Mouse (Mus musculus) MN1 (cell line): Measurements from ENCODE around the gene Slc17a5.
"Not testable (repeated sequence)": the region's sequence is repeated elsewhere in the genome, so short reads cannot be mapped to it uniquely, and the experiment has no call there.

Experiments used
- DNase-seq: peaks from one replicate; pipeline ENCODE4 v3.0.0-alpha.2; 2016; ENCODE audit warnings: low spot score

Slc17a5 gene

DNA sequence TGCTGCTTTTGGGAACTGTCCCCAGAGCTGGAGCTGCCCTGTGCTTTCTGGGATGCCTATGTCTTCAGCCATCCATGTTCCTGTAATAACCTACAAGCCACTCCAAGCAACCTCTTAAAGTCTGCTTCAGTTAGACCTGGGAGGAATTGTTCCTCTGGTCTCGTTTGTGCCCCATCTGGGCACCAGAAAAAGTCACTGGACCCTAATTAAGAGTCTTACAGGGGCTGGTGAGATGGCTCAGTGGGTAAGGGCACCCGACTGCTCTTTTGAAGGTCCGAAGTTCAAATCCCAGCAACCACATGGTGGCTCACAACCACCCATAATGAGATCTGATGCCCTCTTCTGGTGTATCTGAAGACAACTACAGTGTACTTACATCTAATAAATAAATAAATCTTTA, 70.6 kb downstream of the Slc17a5 start:
- not testable (repeated sequence) for DNase-seq

- peak; percentile 52 for DNase-seq
These were observed 71.7 kb downstream of the Slc17a5 start for GRCm38 (mm10) chr9:78516125-78516524.

GRCm38 (mm10) chr9:78514681-78515080, 73.2 kb downstream of the Slc17a5 start:
- no peak for DNase-seq

- no peak for DNase-seq
These were observed 73.9 kb downstream of the Slc17a5 start for GRCm38 (mm10) chr9:78513776-78514500.

GRCm38 (mm10) chr9:78511705-78512104, 76.1 kb downstream of the Slc17a5 start:
- DNase-seq, result no peak

DNA sequence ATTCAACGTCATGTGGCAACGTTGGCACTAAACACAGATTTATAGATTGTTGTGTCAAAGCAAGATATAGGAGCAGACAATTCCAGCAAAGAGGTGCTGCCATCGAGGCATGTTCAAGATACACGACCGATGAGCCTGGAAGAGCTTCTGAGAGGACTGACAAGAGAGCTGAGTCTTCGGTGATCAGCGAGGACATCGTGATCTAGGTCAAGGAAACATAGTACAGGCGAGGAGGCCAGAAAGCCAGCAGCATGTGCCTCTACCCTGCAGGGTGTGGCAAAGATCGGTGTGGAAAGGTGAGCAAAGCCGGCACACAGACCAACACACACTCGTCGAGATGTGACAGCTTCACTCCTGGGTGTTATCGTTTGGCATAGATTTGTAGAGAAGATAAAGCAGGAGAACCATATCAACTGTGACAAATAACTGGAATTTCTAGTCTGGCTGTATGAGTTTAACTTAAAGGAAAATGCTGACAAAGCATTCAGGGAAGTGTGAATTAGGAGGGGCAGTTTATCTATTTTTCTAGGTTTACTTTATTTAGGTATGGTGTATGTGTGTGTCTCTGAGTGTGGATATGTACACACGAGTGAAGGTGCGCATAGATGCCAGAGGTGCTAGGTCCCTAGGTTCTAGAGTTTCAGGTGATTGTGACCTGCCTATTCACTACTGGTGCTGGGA, 79.6 kb downstream of the Slc17a5 start:
- no peak for DNase-seq

GRCm38 (mm10) chr9:78506722-78507077, 81.1 kb downstream of the Slc17a5 start:
- DNase-seq, result no peak

- DNase-seq, result no peak
These were observed 81.7 kb downstream of the Slc17a5 start for GRCm38 (mm10) chr9:78506002-78506721.

DNA sequence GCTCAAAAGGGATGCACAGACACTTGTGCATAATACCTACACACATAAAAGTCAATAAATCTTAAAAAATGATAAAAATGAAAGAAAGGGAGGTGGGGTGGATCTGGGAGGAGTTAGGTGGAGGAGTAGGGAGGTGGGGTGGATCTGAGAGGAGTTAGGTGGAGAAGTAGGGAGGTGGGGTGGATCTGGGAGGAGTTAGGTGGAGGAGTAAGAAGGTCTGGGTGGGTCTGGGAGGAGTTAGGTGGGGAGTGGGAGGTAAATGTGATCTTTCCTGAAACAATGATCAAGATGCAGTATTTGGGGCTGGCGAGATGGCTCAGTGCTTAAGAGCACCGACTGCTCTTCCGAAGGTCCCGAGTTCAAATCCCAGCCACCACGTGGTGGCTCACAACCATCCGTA, 82.6 kb downstream of the Slc17a5 start:
- DNase-seq, result no peak

GRCm38 (mm10) chr9:78504679-78505078, 83.2 kb downstream of the Slc17a5 start:
- DNase-seq, result no peak

DNA sequence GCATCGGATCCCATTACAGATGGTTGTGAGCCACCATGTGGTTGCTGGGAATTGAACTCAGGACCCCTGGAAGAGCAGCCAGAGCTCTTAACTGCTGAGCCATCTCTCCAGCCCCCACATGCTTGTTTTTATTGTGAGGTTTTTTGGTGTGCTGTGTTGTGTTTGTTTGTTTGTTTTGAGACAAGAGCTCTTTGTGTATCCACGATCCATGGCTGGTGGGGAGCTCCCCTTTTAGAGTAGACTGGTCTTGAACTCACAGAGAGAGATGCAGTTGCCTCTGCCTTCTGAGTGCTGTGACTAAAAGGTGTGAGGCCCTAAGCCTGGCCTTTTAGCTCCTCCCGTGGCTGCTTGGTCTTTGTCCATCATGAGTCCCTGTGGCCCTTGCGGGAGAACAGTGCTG, 83.7 kb downstream of the Slc17a5 start:
- no peak for DNase-seq

DNA sequence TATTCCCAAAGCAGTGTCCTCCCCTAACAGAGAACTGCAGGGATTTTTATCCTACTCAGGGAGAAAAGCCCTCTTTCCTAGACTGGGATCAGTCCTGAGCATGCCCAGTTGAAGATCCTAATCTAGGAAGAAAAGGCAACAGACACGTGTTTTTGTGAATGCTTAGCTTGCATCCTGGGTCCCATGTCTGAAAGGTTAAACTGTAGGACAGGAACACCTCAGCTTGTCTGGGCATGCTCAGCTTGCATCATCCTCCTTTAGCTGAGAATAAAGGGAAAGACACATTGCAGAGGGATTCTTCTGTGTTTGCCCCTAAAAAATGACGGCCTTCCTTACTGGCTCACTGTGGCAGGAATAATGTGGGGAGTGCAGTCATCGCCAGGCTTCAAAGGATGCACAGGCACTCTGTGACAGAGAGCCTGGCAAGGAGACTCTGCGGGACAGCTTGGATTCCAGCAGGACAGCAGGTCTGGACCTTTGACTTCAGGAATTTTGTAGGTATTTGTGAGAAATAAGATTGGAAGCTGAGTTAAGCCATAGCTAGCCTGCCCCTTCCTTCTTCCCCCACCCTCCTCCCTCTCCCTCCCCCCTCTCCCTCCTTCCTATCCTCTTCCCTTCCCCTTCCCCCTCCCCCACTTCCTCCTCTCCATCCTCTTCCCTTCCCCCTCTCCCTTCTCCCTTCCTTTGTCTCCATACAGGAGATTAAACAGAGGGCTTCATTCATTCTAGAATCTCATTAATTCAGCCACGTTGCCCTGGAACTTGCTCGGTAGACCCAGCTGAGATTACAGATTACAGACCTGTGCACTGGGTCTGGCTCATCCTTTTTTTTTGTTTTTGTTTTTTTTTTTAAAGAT, 84.4 kb downstream of the Slc17a5 start:
- peak; percentile 51 for DNase-seq

- no peak for DNase-seq
These were observed 86.6 kb downstream of the Slc17a5 start for GRCm38 (mm10) chr9:78501284-78501683.

GRCm38 (mm10) chr9:78500386-78500785, 87.5 kb downstream of the Slc17a5 start:
- DNase-seq, result no peak

DNA sequence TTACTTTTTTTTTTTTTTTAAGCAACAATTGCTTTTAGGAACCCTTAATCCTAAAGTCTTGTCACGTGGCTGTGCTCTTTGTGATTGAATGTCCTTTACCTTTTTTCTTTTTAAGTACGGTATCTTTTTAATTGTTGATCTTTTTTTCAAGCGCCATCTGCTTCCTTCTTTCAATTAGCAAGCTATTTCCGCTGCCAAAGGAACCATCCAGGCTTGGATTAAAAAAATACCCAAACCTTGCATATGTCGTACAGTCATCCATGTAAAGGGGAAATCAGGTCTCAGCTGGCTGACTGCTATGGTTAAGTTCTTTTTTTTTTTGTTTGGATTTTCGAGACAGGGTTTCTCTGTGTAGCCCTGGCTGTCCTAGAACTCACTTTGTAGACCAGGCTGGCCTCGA, 94.7 kb downstream of the Slc17a5 start:
- DNase-seq, result no peak

GRCm38 (mm10) chr9:78492254-78492653, 95.6 kb downstream of the Slc17a5 start:
- no peak for DNase-seq

DNA sequence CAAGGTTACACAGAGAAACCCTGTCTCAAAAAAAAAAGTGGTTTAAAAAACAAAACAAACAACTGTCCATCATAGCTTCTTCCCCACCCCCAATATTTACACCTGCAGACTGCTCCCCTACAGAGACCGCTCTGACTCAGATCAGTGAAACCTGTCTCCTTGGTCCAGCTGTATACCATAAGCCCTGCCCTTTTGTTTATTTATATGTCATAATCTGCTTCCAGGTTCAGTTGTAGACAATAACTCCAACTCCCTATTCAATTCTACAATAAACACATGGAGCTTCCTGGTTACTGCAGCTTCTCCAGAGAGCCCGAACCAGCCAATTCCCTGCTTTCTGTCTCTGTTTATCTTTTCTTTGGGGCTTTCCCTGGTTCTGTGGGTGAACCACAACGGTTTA, 96.7 kb downstream of the Slc17a5 start:
- no peak for DNase-seq

DNA sequence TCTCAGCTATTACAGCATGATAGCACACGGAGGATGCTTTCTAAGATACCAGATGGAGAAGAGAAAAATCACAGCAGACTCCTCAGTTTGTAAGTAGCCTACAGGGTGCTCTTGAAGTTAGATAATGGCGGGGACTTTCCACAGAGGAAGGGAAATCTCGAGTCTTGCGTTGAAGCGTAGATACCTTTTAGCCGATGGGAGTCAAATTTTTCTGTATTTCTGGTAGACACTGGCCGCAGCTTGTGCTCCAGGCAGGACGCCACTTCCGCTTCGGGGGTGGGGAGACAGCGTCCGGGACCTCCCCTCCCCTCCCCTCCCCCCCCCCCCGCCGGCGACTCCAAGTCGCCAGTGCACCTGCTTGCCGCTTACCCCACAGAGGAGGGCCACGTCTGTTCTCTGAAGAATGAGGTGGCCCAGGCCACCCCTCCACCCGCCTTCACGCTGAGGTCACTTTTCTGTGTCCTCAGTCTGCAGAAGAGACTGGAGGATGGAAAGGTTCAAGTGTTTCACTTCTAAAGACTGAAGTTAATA, 98.9 kb downstream of the Slc17a5 start, which contains the start of gene Eef1a1:
Gene Eef1a1, minus strand, starts transcription at position 262 of the 531 bp plus-strand sequence.
- DNase-seq, result peak; percentile 48

GRCm38 (mm10) chr9:78488021-78488420, 99.8 kb downstream of the Slc17a5 start:
- DNase-seq, result not testable (repeated sequence)
